Mouse (Mus musculus): ENCODE measurements at regions not wholly inside any gene's neighbourhood (a gene's known extent, or its start where the extent isn't known, plus 50 kb on each side); places are given as distances from the start of the nearest gene placed in this dataset.

DNA sequence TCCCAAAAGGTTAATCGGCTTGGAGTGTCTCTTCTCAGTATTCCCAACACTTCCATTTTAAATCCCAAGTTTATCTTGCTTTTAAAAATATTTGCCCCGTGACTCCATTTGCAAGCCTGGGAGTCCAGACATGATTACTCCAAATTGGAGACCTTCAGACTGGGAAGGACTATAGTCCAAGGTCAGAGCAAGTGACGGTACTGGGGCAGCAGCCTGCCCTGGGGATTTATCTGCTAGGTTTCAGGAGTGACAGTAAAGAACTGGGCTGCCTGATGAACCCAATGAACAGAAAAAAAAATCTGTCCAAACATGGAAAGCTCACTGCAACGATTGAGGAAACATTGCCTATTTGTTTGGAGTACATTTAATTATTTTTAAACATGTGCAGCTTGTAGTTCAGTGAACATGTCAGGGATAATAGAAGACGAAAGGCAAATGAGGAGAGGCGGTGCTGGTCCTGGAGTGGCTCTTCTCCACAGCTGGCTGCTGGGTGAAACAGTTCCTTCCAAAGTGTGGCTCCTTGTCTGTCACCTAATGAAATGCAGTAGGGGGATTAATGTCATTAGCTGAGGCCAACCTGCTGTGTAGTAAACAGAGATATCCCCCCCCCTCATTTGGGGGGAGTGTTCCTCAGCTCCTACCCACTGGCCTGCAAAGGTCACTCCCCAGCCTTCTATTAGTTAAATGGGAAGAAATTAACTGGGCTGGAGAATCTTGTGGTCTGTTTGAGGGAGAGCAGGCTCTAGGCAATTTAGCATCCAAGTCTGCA is 514.5 kb upstream of the Mpdz start:
- Histone ChIP-seq H3K27ac (ENCODE audit: control insufficient read depth, low read depth, low read length) (no peak overlapping the region), H3K4me1 (ENCODE audit: control insufficient read depth in 1 of 2, insufficient read depth in 2 of 2, low read length in 2 of 2) (no peaks in the 10 kb centered on the region), H3K79me2 (ENCODE audit: control insufficient read depth, insufficient read depth, low read length, poor library complexity) (no peaks in the 10 kb centered on the region), H3K4me3 (ENCODE audit: control insufficient read depth in 1 of 2, insufficient read depth in 1 of 2, low read depth in 2 of 2, low read length in 2 of 2) (no peak overlapping the region), H3K36me3 (ENCODE audit: control insufficient read depth in 1 of 2, insufficient read depth in 2 of 2, low read length in 2 of 2) (no peaks in the 10 kb centered on the region), H3K9me3 (replicated peaks; ENCODE audit: insufficient read depth, low read length) (no peaks in the 10 kb centered on the region), H3K27me3 (ENCODE audit: control insufficient read depth in 1 of 2, insufficient read depth in 2 of 2, low read length in 2 of 2) (no peaks in the 10 kb centered on the region), H3K9ac (ENCODE audit: control insufficient read depth, low read depth, low read length, poor library complexity, severe bottlenecking) (no peak overlapping the region)
- DNase-seq (ENCODE audit: low read depth, low spot score) = no peak
- TF ChIP-seq TCF12 (IDR thresholded peaks at IDR 0.05; ENCODE audit: low read depth, low read length) (no peak), NRF1 (IDR thresholded peaks at IDR 0.05; ENCODE audit: insufficient read depth, low read depth, low read length, poor library complexity, severe bottlenecking) (no peak), CHD1 (IDR thresholded peaks at IDR 0.05; ENCODE audit: low read depth, low read length) (no peak), ZMIZ1 (IDR thresholded peaks at IDR 0.05; ENCODE audit: low read depth, low read length) (no peak), E2F4 (IDR thresholded peaks at IDR 0.05; ENCODE audit: borderline replicate concordance, low read depth, low read length) (no peak), ZKSCAN1 (IDR thresholded peaks at IDR 0.05; ENCODE audit: low read depth, low read length) (no peak), TAL1 (IDR thresholded peaks at IDR 0.05; ENCODE audit: low read length) (no peak), SIN3A (IDR thresholded peaks at IDR 0.05; ENCODE audit: low read length) (no peak), GATA1 (IDR thresholded peaks at IDR 0.05; ENCODE audit: low read depth, low read length) (no peak), RCOR1 (IDR thresholded peaks at IDR 0.05; ENCODE audit: low read depth, low read length) (no peak)

DNA sequence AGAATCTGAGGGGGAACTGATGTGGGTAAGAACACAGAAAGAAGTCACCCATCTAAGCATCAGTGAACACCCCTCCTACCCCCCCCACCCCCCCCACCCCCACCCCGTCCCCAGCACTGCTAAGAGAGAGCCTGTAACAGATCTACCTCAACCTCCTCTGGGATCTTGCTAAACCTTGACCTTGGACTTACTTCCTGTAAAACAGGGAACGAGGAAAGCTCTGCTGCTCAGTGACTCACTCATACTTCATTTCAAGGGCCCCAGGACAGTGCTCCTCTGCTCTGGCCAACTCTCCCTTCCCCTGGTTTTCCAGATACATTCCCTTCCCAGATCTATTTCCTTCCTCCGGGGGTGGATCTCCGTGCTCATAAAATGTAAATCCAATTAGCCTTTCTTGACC is 510.4 kb upstream of the Mpdz start:
- DNase-seq (ENCODE audit: low read depth, low spot score) = no peak
- no peak overlapping the region for H3K9ac ChIP-seq (ENCODE audit: control insufficient read depth, low read depth, low read length, poor library complexity, severe bottlenecking)
- TF ChIP-seq ZMIZ1 (IDR thresholded peaks at IDR 0.05; ENCODE audit: low read depth, low read length) (no peak), E2F4 (IDR thresholded peaks at IDR 0.05; ENCODE audit: borderline replicate concordance, low read depth, low read length) (no peak), RCOR1 (IDR thresholded peaks at IDR 0.05; ENCODE audit: low read depth, low read length) (no peak), MAFK (IDR thresholded peaks at IDR 0.05; ENCODE audit: borderline replicate concordance, low read depth, low read length) (no peak), TAL1 (IDR thresholded peaks at IDR 0.05; ENCODE audit: low read length) (no peak), JUND (IDR thresholded peaks at IDR 0.05; ENCODE audit: low read depth, low read length) (no peak), MAZ (IDR thresholded peaks at IDR 0.05; ENCODE audit: low read depth, low read length) (no peak), POLR2A (IDR thresholded peaks at IDR 0.05; ENCODE audit: control insufficient read depth in 1 of 2, insufficient read depth in 1 of 2, low read depth in 1 of 2, low read length in 2 of 2, poor library complexity in 1 of 2) (no peak), CHD1 (IDR thresholded peaks at IDR 0.05; ENCODE audit: low read depth, low read length) (no peak)
- H3K79me2 ChIP-seq (ENCODE audit: control insufficient read depth, insufficient read depth, low read length, poor library complexity) = no peaks in the 10 kb centered on the region
- H3K27ac ChIP-seq (ENCODE audit: control insufficient read depth, low read depth, low read length) = no peak overlapping the region
- no peaks in the 10 kb centered on the region for H3K27me3 ChIP-seq (ENCODE audit: control insufficient read depth in 1 of 2, insufficient read depth in 2 of 2, low read length in 2 of 2)
- no peaks in the 10 kb centered on the region for H3K4me1 ChIP-seq (ENCODE audit: control insufficient read depth in 1 of 2, insufficient read depth in 2 of 2, low read length in 2 of 2)
- no peak overlapping the region for H3K4me3 ChIP-seq (ENCODE audit: control insufficient read depth in 1 of 2, insufficient read depth in 1 of 2, low read depth in 2 of 2, low read length in 2 of 2)
- H3K9me3 ChIP-seq (replicated peaks; ENCODE audit: insufficient read depth, low read length) = no peaks in the 10 kb centered on the region
- no peaks in the 10 kb centered on the region for H3K36me3 ChIP-seq (ENCODE audit: control insufficient read depth in 1 of 2, insufficient read depth in 2 of 2, low read length in 2 of 2)

All from MEL (cell line).